ENCODE assay signal across 21 mouse cellular contexts in the genomic region with DNA sequence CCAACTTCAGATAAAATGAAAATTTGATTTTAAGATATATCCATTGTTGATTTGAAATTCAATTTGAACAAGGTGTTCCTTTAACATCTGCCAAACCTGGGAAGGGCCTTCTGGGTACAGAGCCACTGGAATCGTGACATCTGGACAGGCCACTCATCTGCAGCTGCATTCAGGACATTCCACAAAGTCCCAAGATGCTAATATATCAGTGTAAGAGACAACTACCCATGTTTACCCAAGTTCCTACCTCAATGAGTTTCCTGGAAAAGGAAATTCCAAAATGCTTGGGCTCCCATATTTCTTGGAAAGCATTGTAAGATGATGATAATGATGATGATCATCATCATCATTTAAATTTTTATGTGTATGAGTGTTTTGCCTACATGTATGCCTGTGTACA.
DNase-seq lines count a peak whose midpoint lies in the region; ATAC-seq lines count a peak whose summit lies in the region.
"Had no signal": no experiment of that assay in that cellular context is flagged by ENCODE, and none has a peak within 500 bp of the region (broad histone marks: within the 10 kb centered on the region; RNA-seq: fewer than 3 reads in every experiment).

No protein-coding gene starts in this region.

- peak; percentile 25 for DNase-seq in embryo, embryonic 10 days (ENCODE audit: low spot score)
- DNase-seq in embryo, embryonic 11 days, result no peak
- DNase-seq in midbrain, embryonic 11.5 days (ENCODE audit: low spot score, missing footprints), result peak; percentile 65
- DNase-seq in urinary bladder, postnatal 36 days (ENCODE audit: low spot score in 2 of 2), result no peak
- DNase-seq: adrenal gland, adult 2 months; adrenal gland, postnatal 10 days; adrenal gland, postnatal 25 days; cerebellum, adult 11 months; cerebellum, adult 18-20 months; cerebellum, adult 8-10 months; cerebellum, adult 9-11 months; cerebellum, postnatal 14 days; cerebellum, postnatal 36 days had no signal

- H3K27me3 ChIP-seq in midbrain, embryonic 11.5 days (ENCODE audit: control insufficient read depth, insufficient read depth, low read length), result no peaks in the 10 kb centered on the region
- H3K27me3 ChIP-seq in midbrain, embryonic 15.5 days (replicated peaks), result no peaks in the 10 kb centered on the region
- H3K27me3 ChIP-seq: embryonic facial prominence, embryonic 13.5 days; embryonic facial prominence, embryonic 15.5 days; forebrain, embryonic 12.5 days had no signal

- no peak overlapping the region for H3K4me3 ChIP-seq in midbrain, embryonic 11.5 days (ENCODE audit: low read depth, low read length)
- no peak overlapping the region for H3K4me3 ChIP-seq in midbrain, embryonic 15.5 days
- H3K4me3 ChIP-seq: embryonic facial prominence, embryonic 13.5 days; embryonic facial prominence, embryonic 15.5 days; erythroblast, embryonic 14.5 days; forebrain, embryonic 10.5 days; forebrain, embryonic 12.5 days had no signal

- H3K9ac ChIP-seq in midbrain, embryonic 11.5 days (ENCODE audit: low read length), result no peak overlapping the region
- no peak overlapping the region for H3K9ac ChIP-seq in midbrain, embryonic 15.5 days
- H3K9ac ChIP-seq: embryonic facial prominence, embryonic 13.5 days; embryonic facial prominence, embryonic 15.5 days; forebrain, embryonic 12.5 days had no signal

- no peak overlapping the region for H3K27ac ChIP-seq in midbrain, embryonic 11.5 days (ENCODE audit: low read depth, low read length)
- H3K27ac ChIP-seq in midbrain, embryonic 15.5 days, result no peak overlapping the region
- H3K27ac ChIP-seq: embryonic facial prominence, embryonic 13.5 days; embryonic facial prominence, embryonic 15.5 days; forebrain, embryonic 10.5 days; forebrain, embryonic 12.5 days had no signal

- WGBS in midbrain, embryonic 11.5 days, result 81% methylated on average over 1 of the region's 1 CpGs
- WGBS in midbrain, embryonic 15.5 days, result 85% methylated on average over 1 of the region's 1 CpGs

- no peak for ATAC-seq in midbrain, embryonic 11.5 days (ENCODE audit: low FRiP score)
- ATAC-seq in midbrain, embryonic 15.5 days (replicated peaks), result no peak
- ATAC-seq: forebrain, embryonic 14.5 days; forebrain, embryonic 16.5 days had no signal

- H3K9me3 ChIP-seq in midbrain, embryonic 11.5 days (ENCODE audit: control insufficient read depth, low read length), result no peaks in the 10 kb centered on the region
- H3K9me3 ChIP-seq in midbrain, embryonic 15.5 days, result no peaks in the 10 kb centered on the region
- H3K9me3 ChIP-seq: embryonic facial prominence, embryonic 13.5 days; embryonic facial prominence, embryonic 15.5 days; forebrain, embryonic 10.5 days; forebrain, embryonic 12.5 days had no signal

- peaks cover 15% of the 10 kb centered on the region for H3K4me1 ChIP-seq in midbrain, embryonic 11.5 days (ENCODE audit: control insufficient read depth, insufficient read depth, low read length)
- peaks cover 13% of the 10 kb centered on the region for H3K4me1 ChIP-seq in midbrain, embryonic 15.5 days
- H3K4me1 ChIP-seq: embryonic facial prominence, embryonic 15.5 days had no signal

- no peaks in the 10 kb centered on the region for H3K36me3 ChIP-seq in midbrain, embryonic 11.5 days (ENCODE audit: control insufficient read depth, insufficient read depth, low read length)
- H3K36me3 ChIP-seq in midbrain, embryonic 15.5 days (replicated peaks), result no peaks in the 10 kb centered on the region
- H3K36me3 ChIP-seq: embryonic facial prominence, embryonic 13.5 days; embryonic facial prominence, embryonic 15.5 days; forebrain, embryonic 10.5 days; forebrain, embryonic 12.5 days had no signal

- no peak overlapping the region for H3K4me2 ChIP-seq in midbrain, embryonic 11.5 days
- no peak overlapping the region for H3K4me2 ChIP-seq in midbrain, embryonic 15.5 days
- H3K4me2 ChIP-seq: embryonic facial prominence, embryonic 13.5 days; embryonic facial prominence, embryonic 15.5 days; forebrain, embryonic 12.5 days had no signal

Comparison
In these comparisons a context has a peak if more than half of its experiments do, and no peak if none do; other contexts are left out.
1. DNase-seq: peak in embryo, embryonic 10 days (single experiment) and midbrain, embryonic 11.5 days (single experiment); none in embryo, embryonic 11 days (single experiment) and urinary bladder, postnatal 36 days (0 of 2).